Comparison of ENCODE assay signal across 22 mouse cellular contexts in the genomic region with DNA sequence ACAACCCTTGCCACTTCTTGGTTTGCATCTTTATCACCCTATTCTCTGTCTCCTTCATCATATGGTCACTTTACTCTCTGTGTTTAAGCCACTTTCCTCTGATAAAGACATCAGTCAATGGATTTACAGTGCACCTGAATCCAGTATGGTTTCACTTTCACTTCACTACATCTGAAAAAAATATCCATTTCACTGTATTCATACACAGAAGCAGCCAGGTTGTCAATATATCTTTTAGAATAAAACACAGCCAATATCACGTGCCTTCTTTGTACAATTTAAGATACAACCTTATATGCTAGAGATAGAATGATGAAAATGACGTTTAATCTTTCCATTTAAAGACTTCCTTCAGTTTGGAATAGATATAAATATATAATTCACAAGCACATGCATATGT.
DNase-seq lines count a peak whose midpoint lies in the region; ATAC-seq and TF ChIP-seq lines count a peak whose summit lies in the region.
"Had no signal": no experiment of that assay in that cellular context is flagged by ENCODE, and none has a peak within 500 bp of the region (broad histone marks: within the 10 kb centered on the region; RNA-seq: fewer than 3 reads in every experiment).

No protein-coding gene starts in this region.

- TF ChIP-seq RAD21 in MEL (IDR thresholded peaks at IDR 0.05; ENCODE audit: low read depth, low read length) = no peak; the same call in 1 of the 2 replicates

- H3K4me2 ChIP-seq in hindbrain, embryonic 14.5 days (replicated peaks) = no peak overlapping the region
- H3K4me2 ChIP-seq: embryonic facial prominence, embryonic 15.5 days; forebrain, embryonic 15.5 days; heart, embryonic 12.5 days; hindbrain, embryonic 15.5 days had no signal

- peak; percentile 84 for ATAC-seq in inflammation-experienced regulatory T-cells, adult 6 months
- no peak for ATAC-seq in hindbrain, embryonic 14.5 days (ENCODE audit: low FRiP score)
- ATAC-seq: forebrain, embryonic 15.5 days; Patski had no signal

- H3K27ac ChIP-seq in MEL (ENCODE audit: control insufficient read depth, low read depth, low read length) = peak overlapping the region; percentile 17
- no peak overlapping the region for H3K27ac ChIP-seq in heart, adult 2 months
- no peak overlapping the region for H3K27ac ChIP-seq in hindbrain, embryonic 14.5 days
- H3K27ac ChIP-seq: embryonic facial prominence, embryonic 15.5 days; forebrain, embryonic 10.5 days; forebrain, embryonic 15.5 days; hindbrain, embryonic 10.5 days; hindbrain, embryonic 15.5 days had no signal

- WGBS in heart, adult 2 months = 70% methylated on average over 2 of the region's 2 CpGs
- 74% methylated on average over 2 of the region's 2 CpGs for WGBS in hindbrain, embryonic 14.5 days

- peak overlapping the region; percentile 51 for H3K9ac ChIP-seq in MEL (ENCODE audit: control insufficient read depth, low read depth, low read length, poor library complexity, severe bottlenecking)
- H3K9ac ChIP-seq in heart, adult 2 months (ENCODE audit: low read depth, low read length) = no peak overlapping the region
- H3K9ac ChIP-seq in hindbrain, embryonic 14.5 days = no peak overlapping the region
- H3K9ac ChIP-seq: embryonic facial prominence, embryonic 15.5 days; forebrain, embryonic 15.5 days; heart, embryonic 12.5 days; hindbrain, embryonic 15.5 days had no signal

- no peaks in the 10 kb centered on the region for H3K79me2 ChIP-seq in MEL (ENCODE audit: control insufficient read depth, insufficient read depth, low read length, poor library complexity)
- H3K79me2 ChIP-seq in heart, adult 2 months (replicated peaks; ENCODE audit: control insufficient read depth, insufficient read depth, low read length) = no peaks in the 10 kb centered on the region

- TF ChIP-seq POLR2A in MEL (IDR thresholded peaks at IDR 0.05; ENCODE audit: control insufficient read depth in 1 of 2, insufficient read depth in 1 of 2, low read depth in 1 of 2, low read length in 2 of 2, poor library complexity in 1 of 2) = no peak
- no peak for TF ChIP-seq POLR2A in heart, adult 2 months (IDR thresholded peaks at IDR 0.05; ENCODE audit: insufficient read depth, low read depth, low read length)

- no peak for TF ChIP-seq CTCF in MEL (IDR thresholded peaks at IDR 0.05 in 2 of 3, conservative IDR thresholded peaks at IDR 0.05 in 1 of 3; ENCODE audit: control insufficient read depth in 1 of 3, insufficient read depth in 1 of 3, low read depth in 2 of 3, low read length in 3 of 3, poor library complexity in 1 of 3, severe bottlenecking in 1 of 3)
- TF ChIP-seq CTCF in heart, adult 2 months (IDR thresholded peaks at IDR 0.05) = no peak

- DNase-seq in 3T3-L1 (ENCODE audit: low read depth, low spot score) (peak; percentile 2), MEL (ENCODE audit: low read depth, low spot score) (no peak)
- DNase-seq in CD4-positive helper T cell, adult 2 months (ENCODE audit: low read depth, low spot score) = peak; percentile 7
- no peak for DNase-seq in heart, adult 2 months
- no peak for DNase-seq in hindbrain, embryonic 14.5 days (ENCODE audit: low spot score)
- DNase-seq in kidney, postnatal 14 days = no peak
- DNase-seq: adrenal gland, adult 8-10 months; B cell, adult 2 months; cerebellum, adult 2 months; cerebellum, postnatal 10 days; embryo, embryonic 11 days; gastrocnemius, postnatal 14 days; kidney, adult 11 months had no signal

- peaks cover 5 to 13% of the 10 kb centered on the region in 2 experiments for H3K4me1 ChIP-seq in MEL (ENCODE audit: control insufficient read depth in 1 of 2, insufficient read depth in 2 of 2, low read length in 2 of 2)
- no peaks in the 10 kb centered on the region for H3K4me1 ChIP-seq in heart, adult 2 months (ENCODE audit: control insufficient read depth, insufficient read depth, low read length)
- no peaks in the 10 kb centered on the region for H3K4me1 ChIP-seq in hindbrain, embryonic 14.5 days (replicated peaks; ENCODE audit: control insufficient read depth, insufficient read depth, low read length)
- H3K4me1 ChIP-seq: embryonic facial prominence, embryonic 15.5 days; forebrain, embryonic 10.5 days; forebrain, embryonic 15.5 days; heart, embryonic 12.5 days; hindbrain, embryonic 10.5 days; hindbrain, embryonic 15.5 days had no signal

- no peak for TF ChIP-seq EP300 in MEL (IDR thresholded peaks at IDR 0.05; ENCODE audit: low read depth in 1 of 2, low read length in 2 of 2)
- no peak for TF ChIP-seq EP300 in heart, adult 2 months (IDR thresholded peaks at IDR 0.05; ENCODE audit: insufficient read depth, low read depth, low read length)

- H3K36me3 ChIP-seq in MEL (ENCODE audit: control insufficient read depth in 1 of 2, insufficient read depth in 2 of 2, low read length in 2 of 2) = peaks cover 0 to 9% of the 10 kb centered on the region in 2 experiments; a peak in 2 of 4 replicates
- no peaks in the 10 kb centered on the region for H3K36me3 ChIP-seq in heart, adult 2 months (ENCODE audit: control insufficient read depth, insufficient read depth, low read length)
- no peaks in the 10 kb centered on the region for H3K36me3 ChIP-seq in hindbrain, embryonic 14.5 days (replicated peaks; ENCODE audit: control insufficient read depth, insufficient read depth)
- H3K36me3 ChIP-seq: embryonic facial prominence, embryonic 15.5 days; forebrain, embryonic 10.5 days; forebrain, embryonic 15.5 days; heart, embryonic 12.5 days; hindbrain, embryonic 10.5 days; hindbrain, embryonic 15.5 days had no signal

- no peaks in the 10 kb centered on the region for H3K9me3 ChIP-seq in MEL (replicated peaks; ENCODE audit: insufficient read depth, low read length)
- no peaks in the 10 kb centered on the region for H3K9me3 ChIP-seq in hindbrain, embryonic 14.5 days (ENCODE audit: control insufficient read depth, low read length)
- H3K9me3 ChIP-seq: embryonic facial prominence, embryonic 15.5 days; forebrain, embryonic 10.5 days; forebrain, embryonic 15.5 days; heart, embryonic 12.5 days; hindbrain, embryonic 10.5 days; hindbrain, embryonic 15.5 days had no signal

- intact Hi-C loops in heart, adult 2 months (cut with DNase I) = no loop called here

- H3K27me3 ChIP-seq in MEL (ENCODE audit: control insufficient read depth in 1 of 2, insufficient read depth in 2 of 2, low read length in 2 of 2) = no peaks in the 10 kb centered on the region
- H3K27me3 ChIP-seq in heart, adult 2 months (ENCODE audit: control insufficient read depth, insufficient read depth, low read length) = no peaks in the 10 kb centered on the region
- no peaks in the 10 kb centered on the region for H3K27me3 ChIP-seq in hindbrain, embryonic 14.5 days (ENCODE audit: control insufficient read depth, insufficient read depth, low read length)
- H3K27me3 ChIP-seq: embryonic facial prominence, embryonic 15.5 days; forebrain, embryonic 15.5 days; heart, embryonic 12.5 days; hindbrain, embryonic 15.5 days had no signal

- peak overlapping the region; percentile 64 to 74 for H3K4me3 ChIP-seq in MEL (ENCODE audit: control insufficient read depth in 1 of 2, insufficient read depth in 1 of 2, low read depth in 2 of 2, low read length in 2 of 2)
- H3K4me3 ChIP-seq in heart, adult 2 months = no peak overlapping the region
- H3K4me3 ChIP-seq in hindbrain, embryonic 14.5 days (replicated peaks; ENCODE audit: low read length) = no peak overlapping the region
- H3K4me3 ChIP-seq: embryonic facial prominence, embryonic 15.5 days; erythroblast, embryonic 14.5 days; forebrain, embryonic 10.5 days; forebrain, embryonic 15.5 days; heart, embryonic 12.5 days; hindbrain, embryonic 10.5 days; hindbrain, embryonic 15.5 days had no signal

TF ChIP-seq in MEL, 35 proteins besides CTCF, POLR2A, EP300 and RAD21:
- TF ChIP-seq MAZ (IDR thresholded peaks at IDR 0.05; ENCODE audit: low read depth, low read length) (no peak), TCF12 (IDR thresholded peaks at IDR 0.05; ENCODE audit: low read depth, low read length) (no peak), GATA1 (IDR thresholded peaks at IDR 0.05; ENCODE audit: low read depth, low read length) (no peak), ETS1 (IDR thresholded peaks at IDR 0.05; ENCODE audit: low read depth, low read length) (peak; percentile 64), USF2 (IDR thresholded peaks at IDR 0.05; ENCODE audit: borderline replicate concordance in 1 of 2, insufficient read depth in 1 of 2, low read depth in 1 of 2, low read length in 2 of 2) (no peak), SIN3A (IDR thresholded peaks at IDR 0.05; ENCODE audit: low read length) (peak; percentile 79), USF1 (IDR thresholded peaks at IDR 0.05; ENCODE audit: low read depth, low read length) (peak; percentile 63), ZC3H11A (IDR thresholded peaks at IDR 0.05; ENCODE audit: low read depth, low read length) (no peak), NELFE (IDR thresholded peaks at IDR 0.05; ENCODE audit: low read depth, low read length) (no peak), MAX (IDR thresholded peaks at IDR 0.05; ENCODE audit: low read length) (peak; percentile 56; the same call in 1 of the 2 replicates), MEF2A (IDR thresholded peaks at IDR 0.05; ENCODE audit: extremely low read depth, insufficient replicate concordance, low read depth, low read length, poor library complexity, severe bottlenecking) (no peak), TBP (IDR thresholded peaks at IDR 0.05; ENCODE audit: low read depth, low read length) (peak; percentile 13; the same call in 1 of the 2 replicates), MXI1 (IDR thresholded peaks at IDR 0.05; ENCODE audit: low read depth, low read length) (peak; percentile 36), SMC3 (IDR thresholded peaks at IDR 0.05; ENCODE audit: low read depth, low read length) (0 out of 2 replicates have a peak, but pooled peaks have one; percentile 4), ZNF384 (IDR thresholded peaks at IDR 0.05; ENCODE audit: low read depth, low read length) (peak; percentile 54; the same call in 1 of the 2 replicates)

Comparison
In these comparisons a context has a peak if more than half of its experiments do, and no peak if none do; other contexts are left out.
1. DNase-seq: peak in 3T3-L1 (single experiment) and CD4-positive helper T cell, adult 2 months (single experiment); none in MEL (single experiment), heart, adult 2 months (0 of 2), hindbrain, embryonic 14.5 days (single experiment) and kidney, postnatal 14 days (single experiment).
2. H3K4me3 ChIP-seq: peak in MEL (2 of 2); none in heart, adult 2 months (single experiment) and hindbrain, embryonic 14.5 days (single experiment).